Mouse (Mus musculus) hindbrain, embryonic 13.5 days (tissue): ENCODE measurements around the gene Usp7. TPM values are rescaled to one million over a fixed set of nuclear protein-coding genes. Genes with fewer than 3 reads are reported as not detected.
"Not testable (repeated sequence)": the region's sequence is repeated elsewhere in the genome, so short reads cannot be mapped to it uniquely, and the experiment has no call there.

Experiments
- ATAC-seq: fragments of 200-750 bp; cut with Nextera tagmentation; 2 replicates; pipeline ENCODE4 v1.8.0; 2017; ENCODE audit warnings: moderate TSS enrichment; ENCODE audit not compliant: low FRiP score
- H3K27ac ChIP-seq: fragments of 300-500 bp; sonication (generic); 2 replicates; pipeline ENCODE4 v1.5.1; 2015; ENCODE audit warnings: inconsistent platforms, mild to moderate bottlenecking, moderate library complexity
- H3K27me3 ChIP-seq: fragments of 300-500 bp; sonication (generic); 2 replicates; pipeline ENCODE4 v1.6.1; 2015; ENCODE audit warnings: mild to moderate bottlenecking, inconsistent platforms
- H3K36me3 ChIP-seq: fragments of 300-500 bp; sonication (generic); 2 replicates; pipeline ENCODE4 v1.6.1; 2015; ENCODE audit warnings: mild to moderate bottlenecking, inconsistent platforms
- H3K4me1 ChIP-seq: fragments of 300-500 bp; sonication (generic); replicated peaks from 2 replicates; pipeline ENCODE4 v1.6.1; 2015; ENCODE audit warnings: inconsistent platforms
- H3K4me2 ChIP-seq: fragments of 300-500 bp; sonication (generic); 2 replicates; pipeline ENCODE4 v1.6.1; 2015; ENCODE audit warnings: inconsistent platforms, mild to moderate bottlenecking, moderate library complexity
- H3K4me3 ChIP-seq: fragments of 300-500 bp; sonication (generic); 2 replicates; pipeline ENCODE4 v1.5.1; 2015; ENCODE audit warnings: mild to moderate bottlenecking, inconsistent platforms
- H3K9ac ChIP-seq: fragments of 300-500 bp; sonication (generic); 2 replicates; pipeline ENCODE4 v1.6.1; 2015; ENCODE audit warnings: mild to moderate bottlenecking, inconsistent platforms
- H3K9me3 ChIP-seq: fragments of 300-500 bp; sonication (generic); 2 replicates; pipeline ENCODE4 v1.6.1; 2016; ENCODE audit warnings: inconsistent platforms
- WGBS: fragments of 180-500 bp; shearing (Covaris S2); methylation state at CpG from one replicate; pipeline ENCODE4 v1.1.7; 2015; 5-methylcytosine and 5-hydroxymethylcytosine counted together
- polyA plus RNA-seq: library from polyadenylated mRNA; unstranded; fragments of >200 nt; fragmentation: Nextera tagmentation; extraction: Ambion mirVana; gene quantifications from 2 replicates; pipeline ENCODE4 v1.2.1, GENCODE M21; 2015

Gene Usp7
- polyA plus RNA-seq, 1 experiment from 2014 or later = 34.1 TPM

- Histone ChIP-seq H3K4me2 (no peak overlapping the region), H3K4me1 (no peaks in the 10 kb centered on the region), H3K9ac (no peak overlapping the region), H3K36me3 (no peaks in the 10 kb centered on the region), H3K27ac (no peak overlapping the region), H3K27me3 (no peaks in the 10 kb centered on the region), H3K4me3 (no peak overlapping the region), H3K9me3 (no peaks in the 10 kb centered on the region)
- WGBS = 72% methylated on average over 6 of the region's 6 CpGs
- no peak for ATAC-seq
Observed at GRCm38 (mm10) chr16:8763028-8763427, 29.1 kb downstream of the Usp7 start.

GRCm38 (mm10) chr16:8761894-8762293 lies 30.2 kb downstream of the Usp7 start:
- no peak for ATAC-seq
- Histone ChIP-seq H3K4me1 (no peaks in the 10 kb centered on the region), H3K27me3 (no peaks in the 10 kb centered on the region), H3K9me3 (no peaks in the 10 kb centered on the region), H3K27ac (no peak overlapping the region), H3K9ac (no peak overlapping the region), H3K4me3 (no peak overlapping the region), H3K36me3 (no peaks in the 10 kb centered on the region), H3K4me2 (no peak overlapping the region)
- 93% methylated on average over 2 of the region's 2 CpGs for WGBS

GRCm38 (mm10) chr16:8761005-8761404 lies 31.1 kb downstream of the Usp7 start:
- H3K4me1 ChIP-seq = no peaks in the 10 kb centered on the region
- no peak for ATAC-seq
- no peaks in the 10 kb centered on the region for H3K9me3 ChIP-seq
- H3K27ac ChIP-seq = no peak overlapping the region
- no peak overlapping the region for H3K9ac ChIP-seq
- H3K27me3 ChIP-seq = no peaks in the 10 kb centered on the region
- no peak overlapping the region for H3K4me2 ChIP-seq
- H3K4me3 ChIP-seq = no peak overlapping the region
- H3K36me3 ChIP-seq = no peaks in the 10 kb centered on the region
- 89% methylated on average over 7 of the region's 7 CpGs for WGBS

GRCm38 (mm10) chr16:8758979-8759378 lies 33.1 kb downstream of the Usp7 start:
- 74% methylated on average over 3 of the region's 3 CpGs for WGBS
- no peak overlapping the region for H3K9ac ChIP-seq
- no peaks in the 10 kb centered on the region for H3K27me3 ChIP-seq
- no peak overlapping the region for H3K27ac ChIP-seq
- H3K9me3 ChIP-seq = no peaks in the 10 kb centered on the region
- H3K36me3 ChIP-seq = no peaks in the 10 kb centered on the region
- no peak overlapping the region for H3K4me3 ChIP-seq
- H3K4me1 ChIP-seq = no peaks in the 10 kb centered on the region
- no peak for ATAC-seq
- H3K4me2 ChIP-seq = no peak overlapping the region

DNA sequence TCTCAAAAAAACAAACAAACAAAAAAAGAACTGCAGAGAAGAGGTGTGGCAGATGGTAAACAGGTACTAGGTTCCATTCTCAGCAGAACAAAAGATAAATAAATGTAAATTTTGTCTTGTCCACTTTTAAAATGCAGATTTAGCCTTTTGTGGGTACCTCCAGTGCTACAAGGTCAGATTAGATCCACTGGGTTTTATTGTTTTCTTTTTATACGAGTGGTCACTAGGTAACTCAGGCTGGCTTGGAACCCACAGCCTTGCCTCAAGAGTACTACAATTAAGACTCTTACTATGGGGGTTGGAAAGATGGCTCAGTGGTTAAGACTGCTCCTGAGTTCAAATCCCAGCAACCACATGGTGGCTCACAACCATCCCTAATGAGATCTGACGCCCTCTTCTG lies 33.9 kb downstream of the Usp7 start:
- no peak for ATAC-seq
- H3K9me3 ChIP-seq = no peaks in the 10 kb centered on the region
- no peak overlapping the region for H3K4me2 ChIP-seq
- H3K9ac ChIP-seq = no peak overlapping the region
- H3K4me3 ChIP-seq = no peak overlapping the region
- WGBS = 84% methylated on average over 2 of the region's 2 CpGs
- no peak overlapping the region for H3K27ac ChIP-seq
- no peaks in the 10 kb centered on the region for H3K27me3 ChIP-seq
- no peaks in the 10 kb centered on the region for H3K4me1 ChIP-seq
- H3K36me3 ChIP-seq = no peaks in the 10 kb centered on the region

DNA sequence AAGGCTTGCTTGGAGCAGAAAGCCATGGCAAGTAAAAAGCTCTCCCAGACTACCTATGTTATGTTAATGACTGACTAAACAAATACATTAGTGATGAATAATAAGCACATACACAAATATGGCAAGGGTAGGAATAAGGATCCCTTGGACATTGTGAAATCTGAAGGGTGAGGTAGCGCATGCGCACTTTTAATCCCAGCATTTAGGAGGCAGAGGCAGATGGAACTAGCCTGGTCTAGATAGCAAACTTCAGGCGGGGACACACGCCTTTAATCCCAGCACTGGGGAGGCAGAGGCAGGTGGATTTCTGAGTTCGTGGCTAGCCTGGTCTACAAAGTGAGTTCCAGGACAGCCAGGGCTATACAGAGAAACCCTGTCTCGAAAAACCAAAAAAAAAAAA lies 34.5 kb downstream of the Usp7 start:
- H3K27me3 ChIP-seq, H3K4me3 ChIP-seq, H3K9me3 ChIP-seq, H3K4me1 ChIP-seq, H3K36me3 ChIP-seq, H3K9ac ChIP-seq, H3K4me2 ChIP-seq, ATAC-seq, H3K27ac ChIP-seq: not testable (repeated sequence)
- 93% methylated on average over 6 of the region's 6 CpGs for WGBS

GRCm38 (mm10) chr16:8752334-8752733 lies 39.8 kb downstream of the Usp7 start:
- ATAC-seq = no peak
- Histone ChIP-seq H3K27ac (no peak overlapping the region), H3K4me2 (no peak overlapping the region), H3K4me1 (no peaks in the 10 kb centered on the region), H3K9me3 (no peaks in the 10 kb centered on the region), H3K27me3 (no peaks in the 10 kb centered on the region), H3K4me3 (no peak overlapping the region), H3K36me3 (no peaks in the 10 kb centered on the region), H3K9ac (no peak overlapping the region)
- WGBS = 91% methylated on average over 2 of the region's 2 CpGs

DNA sequence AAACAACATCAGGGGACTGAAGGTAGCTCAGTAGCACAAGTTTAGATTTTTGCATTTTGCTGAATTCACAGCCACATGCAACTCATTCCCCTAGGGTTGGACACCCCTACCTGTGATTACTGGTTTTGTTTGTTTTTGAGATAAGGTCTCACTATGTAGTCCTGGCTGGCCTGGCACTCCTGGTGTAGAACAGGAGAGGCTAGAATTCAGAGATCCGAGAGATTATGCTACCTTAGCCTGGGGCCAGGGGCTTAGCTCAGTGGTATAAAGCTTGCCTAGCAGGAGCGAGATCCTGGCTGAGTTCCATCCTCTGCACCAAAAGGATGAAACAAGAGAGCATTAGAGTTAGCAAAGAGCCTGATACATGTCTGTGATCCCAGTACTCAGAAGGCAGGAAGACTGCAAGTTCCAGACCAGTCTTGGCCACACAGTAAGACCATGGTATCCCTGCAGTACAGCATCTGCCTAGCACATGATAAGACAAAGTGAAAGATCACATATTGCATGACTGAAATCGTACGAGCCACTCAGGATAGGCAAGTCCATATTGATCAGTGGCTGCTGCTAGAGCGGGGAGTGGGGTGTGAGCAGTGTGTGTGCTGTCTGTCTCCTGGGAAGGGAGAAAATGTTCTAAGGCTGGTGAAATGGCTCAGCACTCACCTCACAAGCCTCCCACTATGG lies 40.4 kb downstream of the Usp7 start:
- H3K4me3 ChIP-seq = no peak overlapping the region
- no peaks in the 10 kb centered on the region for H3K4me1 ChIP-seq
- H3K4me2 ChIP-seq = no peak overlapping the region
- H3K27me3 ChIP-seq = no peaks in the 10 kb centered on the region
- no peak overlapping the region for H3K9ac ChIP-seq
- WGBS = 84% methylated on average over 5 of the region's 5 CpGs
- no peaks in the 10 kb centered on the region for H3K9me3 ChIP-seq
- no peak for ATAC-seq
- H3K27ac ChIP-seq = no peak overlapping the region
- no peaks in the 10 kb centered on the region for H3K36me3 ChIP-seq

DNA sequence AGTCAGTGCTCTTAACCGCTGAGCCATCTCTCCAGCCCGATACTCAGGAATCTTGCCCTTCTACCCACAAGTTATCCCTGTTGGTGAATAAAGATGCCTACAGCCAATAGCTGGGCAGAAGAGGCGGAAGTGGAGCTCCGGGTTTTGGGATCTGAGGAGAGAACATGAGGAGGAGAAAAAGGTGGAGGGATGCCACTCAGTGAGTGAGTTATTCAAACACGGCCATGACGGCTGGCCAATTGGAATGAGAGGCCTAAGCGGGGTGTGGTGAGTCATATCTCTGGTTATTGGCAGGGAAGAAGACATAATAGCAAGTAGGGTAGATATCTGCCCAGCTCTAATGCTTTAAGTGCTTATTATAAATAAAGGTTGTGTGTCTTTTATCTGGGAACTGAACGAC lies 43.2 kb downstream of the Usp7 start:
- ATAC-seq = no peak
- Histone ChIP-seq H3K4me1 (no peaks in the 10 kb centered on the region), H3K27me3 (no peaks in the 10 kb centered on the region), H3K9ac (no peak overlapping the region), H3K27ac (no peak overlapping the region), H3K9me3 (no peaks in the 10 kb centered on the region), H3K4me3 (no peak overlapping the region), H3K36me3 (no peaks in the 10 kb centered on the region), H3K4me2 (no peak overlapping the region)
- WGBS = 94% methylated on average over 8 of the region's 8 CpGs

- no peaks in the 10 kb centered on the region for H3K36me3 ChIP-seq
- 85% methylated on average over 6 of the region's 6 CpGs for WGBS
- no peak overlapping the region for H3K4me2 ChIP-seq
- H3K4me1 ChIP-seq = no peaks in the 10 kb centered on the region
- H3K9me3 ChIP-seq = no peaks in the 10 kb centered on the region
- H3K27ac ChIP-seq = no peak overlapping the region
- ATAC-seq = no peak
- no peak overlapping the region for H3K9ac ChIP-seq
- no peak overlapping the region for H3K4me3 ChIP-seq
- H3K27me3 ChIP-seq = no peaks in the 10 kb centered on the region
Observed at GRCm38 (mm10) chr16:8748175-8748846, 43.8 kb downstream of the Usp7 start.

- 85% methylated on average over 3 of the region's 3 CpGs for WGBS
- no peaks in the 10 kb centered on the region for H3K36me3 ChIP-seq
- no peak overlapping the region for H3K4me2 ChIP-seq
- no peak overlapping the region for H3K27ac ChIP-seq
- ATAC-seq = no peak
- H3K9ac ChIP-seq = no peak overlapping the region
- no peaks in the 10 kb centered on the region for H3K27me3 ChIP-seq
- H3K4me3 ChIP-seq = no peak overlapping the region
- no peaks in the 10 kb centered on the region for H3K4me1 ChIP-seq
- H3K9me3 ChIP-seq = no peaks in the 10 kb centered on the region
Observed at GRCm38 (mm10) chr16:8747772-8748171, 44.3 kb downstream of the Usp7 start.

DNA sequence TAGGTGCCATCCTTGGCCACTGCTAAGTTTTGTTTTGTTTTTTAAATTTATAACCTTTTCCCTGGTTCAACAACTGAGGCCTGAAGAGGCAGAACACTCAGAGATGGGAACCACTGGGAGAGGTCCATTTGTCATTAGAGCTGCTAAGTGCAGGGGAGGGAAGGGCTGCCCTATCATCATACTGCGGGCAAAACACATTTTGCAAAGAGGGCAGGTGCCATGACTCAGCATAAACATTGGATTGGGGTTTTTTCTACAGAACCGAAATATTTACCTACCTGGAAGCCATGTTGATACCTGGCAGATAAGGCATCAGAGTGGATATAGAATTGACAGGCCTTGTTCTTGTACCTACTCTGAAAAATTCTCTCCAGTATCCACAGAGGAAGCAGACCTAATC lies 45.6 kb downstream of the Usp7 start:
- no peak overlapping the region for H3K9ac ChIP-seq
- H3K4me3 ChIP-seq = no peak overlapping the region
- WGBS = 89% methylated on average over 2 of the region's 2 CpGs
- no peak overlapping the region for H3K27ac ChIP-seq
- H3K4me2 ChIP-seq = no peak overlapping the region
- no peaks in the 10 kb centered on the region for H3K9me3 ChIP-seq
- H3K27me3 ChIP-seq = no peaks in the 10 kb centered on the region
- H3K4me1 ChIP-seq = no peaks in the 10 kb centered on the region
- ATAC-seq = no peak
- H3K36me3 ChIP-seq = no peaks in the 10 kb centered on the region

DNA sequence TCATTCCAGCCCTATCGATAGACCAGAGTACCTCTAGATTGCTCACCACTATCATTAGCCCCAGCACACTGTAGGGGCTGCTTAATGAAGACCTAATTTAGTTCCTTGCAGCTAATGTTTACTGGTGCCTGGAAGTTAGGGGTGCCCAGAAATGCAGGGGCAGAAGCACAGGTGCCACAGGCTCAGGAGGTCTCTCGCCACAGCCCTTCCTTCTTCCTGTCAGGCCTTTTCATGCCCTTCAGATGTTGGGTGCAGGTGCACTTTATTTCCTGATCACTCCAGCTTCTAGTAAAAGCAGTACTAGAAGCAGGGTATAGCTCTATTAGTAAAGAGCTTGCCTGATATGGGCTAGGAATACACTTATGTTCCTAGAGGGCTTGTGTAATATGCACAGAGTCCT lies 46.4 kb downstream of the Usp7 start:
- 95% methylated on average over 2 of the region's 2 CpGs for WGBS
- ATAC-seq = no peak
- H3K27me3 ChIP-seq = no peaks in the 10 kb centered on the region
- H3K9me3 ChIP-seq = no peaks in the 10 kb centered on the region
- no peak overlapping the region for H3K4me3 ChIP-seq
- no peak overlapping the region for H3K27ac ChIP-seq
- H3K36me3 ChIP-seq = no peaks in the 10 kb centered on the region
- no peaks in the 10 kb centered on the region for H3K4me1 ChIP-seq
- H3K4me2 ChIP-seq = no peak overlapping the region
- no peak overlapping the region for H3K9ac ChIP-seq
